Mouse (Mus musculus) monocyte, adult 5-6 weeks (primary cell): ENCODE measurements around the gene Gpr146. TPM values are rescaled to one million over a fixed set of nuclear protein-coding genes. Genes with fewer than 3 reads are reported as not detected.

ENCODE experiments used
- ATAC-seq: fragments of 153-309, 156-312 bp; replicated peaks from 2 replicates; pipeline ENCODE4 v1.8.0; 2017; ENCODE audit warnings: mild to moderate bottlenecking; ENCODE audit not compliant: low TSS enrichment, insufficient number of reproducible peaks, severe bottlenecking, poor library complexity, low FRiP score
- total RNA-seq: library from RNA; stranded (forward); fragments of 200-1000, 200-491, 200-594 nt; gene quantifications from 3 replicates; pipeline ENCODE4 v1.2.3, GENCODE M21; 2017

Gpr146 gene
- total RNA-seq, 1 experiment from 2014 or later, result 9.8 TPM

DNA sequence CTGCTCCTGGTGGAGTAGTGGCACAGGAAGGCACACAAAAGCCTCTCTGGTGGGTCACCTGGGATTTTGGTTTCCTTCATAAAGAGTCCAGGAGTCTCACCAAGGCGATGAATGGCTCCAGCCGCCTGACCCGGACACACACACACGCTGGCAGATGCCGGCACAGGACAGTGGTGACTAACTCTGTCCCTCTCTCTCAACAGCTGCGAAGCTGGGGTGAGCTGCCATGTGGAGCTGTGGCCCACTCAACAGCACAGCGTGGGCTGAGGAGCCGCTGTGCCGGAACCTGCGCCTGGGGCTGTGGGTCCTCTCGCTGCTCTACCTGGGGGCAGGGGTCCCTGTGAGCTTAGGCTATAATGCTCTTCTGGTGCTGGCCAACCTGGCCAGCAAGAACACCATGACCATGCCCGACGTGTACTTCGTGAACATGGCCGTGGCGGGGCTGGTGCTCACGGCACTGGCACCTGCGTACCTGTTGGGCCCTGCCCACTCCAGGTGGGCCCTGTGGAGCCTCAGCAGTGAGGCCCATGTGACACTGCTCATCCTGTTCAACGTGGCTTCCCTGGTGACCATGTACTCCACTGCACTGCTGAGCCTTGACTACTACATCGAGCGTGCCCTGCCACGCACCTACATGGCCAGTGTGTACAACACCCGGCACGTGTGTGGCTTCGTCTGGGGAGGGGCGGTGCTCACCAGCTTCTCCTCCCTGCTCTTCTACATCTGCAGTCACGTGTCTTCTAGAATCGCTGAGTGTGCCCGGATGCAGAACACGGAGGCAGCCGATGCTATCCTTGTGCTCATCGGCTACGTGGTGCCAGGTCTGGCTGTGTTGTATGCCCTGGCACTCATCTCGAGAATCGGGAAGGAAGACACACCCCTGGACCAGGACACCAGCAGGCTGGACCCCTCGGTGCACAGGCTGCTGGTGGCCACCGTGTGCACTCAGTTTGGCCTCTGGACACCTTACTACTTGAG is 15.0 kb downstream of the Gpr146 start:
- no peak for ATAC-seq

DNA sequence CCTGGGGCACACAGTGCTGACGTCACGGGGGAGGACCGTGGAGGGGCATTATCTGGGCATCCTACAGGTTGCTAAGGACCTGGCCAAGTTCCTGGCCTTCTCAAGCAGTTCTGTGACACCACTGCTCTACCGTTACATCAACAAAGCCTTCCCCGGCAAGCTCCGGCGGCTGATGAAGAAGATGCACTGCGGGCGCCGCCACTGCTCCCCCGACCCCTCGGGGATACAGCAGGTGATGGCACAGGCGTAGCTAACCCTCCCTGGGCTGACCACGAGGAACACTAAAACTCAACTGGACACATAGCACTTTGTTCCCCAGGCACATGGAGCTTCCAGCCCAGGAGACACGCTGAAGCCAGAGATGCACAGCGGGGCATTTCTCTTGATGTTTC is 15.7 kb downstream of the Gpr146 start:
- no peak for ATAC-seq

DNA sequence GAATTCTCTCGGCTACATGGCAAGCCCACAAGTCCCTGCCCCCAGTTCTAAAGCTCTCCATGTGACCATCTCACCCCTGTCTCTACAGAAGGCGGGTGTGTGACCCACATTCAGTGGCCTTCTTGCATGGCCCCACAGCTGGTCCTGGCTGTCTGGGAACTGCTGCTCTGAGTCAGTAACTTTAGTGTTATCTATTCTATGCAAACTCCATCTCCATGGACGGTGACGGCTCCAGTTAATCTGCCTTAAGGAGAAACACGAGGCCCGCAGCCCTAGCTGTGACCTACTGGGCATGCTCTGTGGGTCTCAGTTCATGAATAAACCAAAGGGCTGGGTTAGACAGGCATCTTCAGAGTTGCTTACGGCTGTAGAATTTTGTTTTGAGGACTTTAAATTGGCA is 16.9 kb downstream of the Gpr146 start:
- no peak for ATAC-seq

DNA sequence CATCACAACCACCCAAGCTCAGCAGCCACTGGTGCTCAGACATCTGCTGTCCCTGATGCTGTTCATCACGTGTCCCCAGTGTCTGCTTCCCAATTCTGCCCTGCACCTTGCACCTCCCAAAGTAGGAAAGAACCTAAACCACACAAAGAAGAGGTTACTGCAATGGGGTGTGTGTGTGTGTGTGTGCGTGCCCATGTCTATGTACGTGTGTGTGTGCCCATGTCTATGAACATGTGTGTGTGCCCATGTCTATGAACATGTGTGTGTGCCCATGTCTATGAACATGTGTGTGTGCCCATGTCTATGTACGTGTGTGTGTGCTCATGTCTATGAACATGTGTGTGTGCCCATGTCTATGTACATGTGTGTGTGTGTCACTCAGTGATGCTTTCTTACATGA is 18.0 kb downstream of the Gpr146 start:
- ATAC-seq, result no peak

DNA sequence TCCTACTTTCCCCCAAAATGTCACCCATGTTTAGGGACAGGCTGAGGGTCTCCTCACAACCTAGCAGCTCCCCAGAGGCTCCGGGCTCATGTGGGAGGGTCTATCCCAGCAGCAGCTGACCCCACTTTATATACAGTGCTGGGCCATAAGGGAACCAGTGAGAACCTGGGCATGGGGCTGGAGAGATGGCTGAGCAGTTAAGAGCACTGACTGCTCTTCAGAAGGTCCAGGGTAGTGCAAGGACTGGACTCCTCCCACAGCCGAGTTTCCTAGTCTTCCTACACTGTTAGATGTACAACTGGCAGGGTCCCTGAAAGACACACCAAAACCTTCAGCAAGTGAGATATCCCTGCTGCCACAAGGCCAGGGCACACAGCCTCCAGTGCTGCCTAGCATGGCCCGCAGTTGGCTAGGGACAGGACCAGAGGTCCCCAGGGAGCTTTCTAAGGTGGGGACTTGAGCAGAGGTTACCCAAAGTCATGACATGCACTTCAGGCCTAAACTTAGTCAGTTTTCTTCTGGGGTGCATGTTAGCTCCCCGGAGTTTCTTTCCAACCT is 19.9 kb downstream of the Gpr146 start:
- no peak for ATAC-seq

DNA sequence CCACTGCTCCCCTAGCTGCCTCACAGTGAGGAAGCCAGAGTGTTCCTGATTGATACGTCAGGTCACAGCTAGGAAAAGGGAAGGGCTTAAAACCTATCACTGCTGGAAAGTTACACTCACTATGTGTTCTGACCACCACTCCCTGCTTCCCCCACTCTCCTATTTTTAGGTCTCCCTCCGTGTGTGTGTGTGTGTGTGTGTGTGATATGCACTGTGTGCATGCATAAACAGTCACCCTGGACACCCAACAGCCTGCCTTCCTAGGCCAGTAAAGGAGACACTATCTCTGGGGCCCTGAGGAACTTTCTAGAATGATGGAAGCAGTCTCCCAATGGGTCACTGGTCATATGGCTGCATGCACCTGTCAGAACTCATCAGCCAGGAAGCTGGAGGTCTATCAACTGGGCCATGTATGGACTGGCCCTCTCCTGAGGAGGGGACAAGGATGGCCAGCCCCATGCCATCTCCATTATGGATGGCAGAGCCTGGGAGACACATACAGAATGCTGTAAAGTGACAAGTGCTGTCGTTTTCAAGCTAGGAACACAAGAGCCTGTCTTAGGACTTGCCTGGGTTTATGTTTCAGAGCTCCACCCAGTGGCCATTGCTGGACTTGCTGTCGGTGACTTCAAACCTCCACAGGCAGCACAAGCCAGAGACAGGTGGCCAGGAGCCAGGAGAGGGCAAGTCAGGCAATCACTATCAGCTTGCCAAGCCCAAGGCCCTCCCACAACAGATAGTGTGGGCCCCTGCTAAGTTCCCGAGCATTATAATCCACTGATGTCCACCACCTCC is 20.7 kb downstream of the Gpr146 start:
- ATAC-seq, result peak; percentile 69

DNA sequence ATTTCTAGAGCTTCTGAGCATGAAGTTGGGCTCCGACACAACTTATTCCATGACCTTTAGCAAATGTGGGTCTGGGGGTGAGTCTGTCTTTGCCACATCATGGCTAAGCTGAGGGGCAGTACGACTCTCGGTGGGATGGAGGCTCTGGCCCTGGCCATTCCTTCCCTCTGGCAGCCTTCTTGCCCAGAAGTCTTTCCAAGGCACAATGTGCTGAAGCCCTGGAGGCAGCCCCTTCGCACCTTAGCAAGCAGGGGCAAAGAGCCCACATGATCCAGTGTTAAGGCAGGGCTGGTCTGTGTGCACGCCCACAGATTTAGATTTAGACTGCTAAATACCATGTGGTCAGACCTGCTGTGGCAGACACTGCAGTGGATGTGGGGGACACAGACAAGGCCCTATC is 21.3 kb downstream of the Gpr146 start:
- ATAC-seq, result no peak

DNA sequence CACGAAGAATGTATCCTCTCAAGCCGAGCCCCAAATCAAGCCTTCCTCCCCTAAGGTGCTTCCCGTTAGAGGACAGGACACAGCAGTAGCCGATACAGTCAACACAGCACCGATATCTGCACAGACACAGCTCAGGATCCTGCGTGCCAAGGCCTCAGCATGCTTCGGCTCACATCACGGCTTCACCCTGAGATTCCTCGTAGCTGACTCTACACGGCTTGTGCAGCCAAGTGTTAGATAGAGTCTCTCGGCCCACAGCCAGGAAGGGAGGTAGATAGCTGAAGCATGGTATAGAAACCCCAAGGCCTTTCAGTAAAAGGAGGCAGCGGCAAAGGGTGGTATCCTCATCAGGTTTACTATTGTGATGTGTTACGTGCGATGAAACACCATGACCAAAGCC is 22.5 kb downstream of the Gpr146 start:
- ATAC-seq, result no peak

DNA sequence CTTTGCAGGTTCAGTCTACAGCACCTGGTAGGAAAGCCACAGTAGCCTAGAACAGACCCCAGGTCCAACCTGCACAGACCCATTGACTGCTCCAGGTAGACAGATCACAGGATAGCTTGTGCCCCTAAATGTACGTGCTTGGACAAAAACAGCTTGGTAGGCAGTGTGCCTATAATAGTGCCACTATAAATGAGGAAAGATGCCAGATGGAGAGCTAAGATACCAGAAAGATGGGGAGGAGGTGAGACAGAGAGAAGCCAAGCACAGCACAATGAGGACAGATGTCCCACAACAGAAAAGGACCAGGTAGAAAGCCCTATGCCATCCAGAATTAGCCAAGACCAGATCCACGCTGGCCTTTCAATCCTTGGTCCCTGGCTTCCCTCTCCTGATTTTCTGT is 24.6 kb downstream of the Gpr146 start:
- no peak for ATAC-seq

DNA sequence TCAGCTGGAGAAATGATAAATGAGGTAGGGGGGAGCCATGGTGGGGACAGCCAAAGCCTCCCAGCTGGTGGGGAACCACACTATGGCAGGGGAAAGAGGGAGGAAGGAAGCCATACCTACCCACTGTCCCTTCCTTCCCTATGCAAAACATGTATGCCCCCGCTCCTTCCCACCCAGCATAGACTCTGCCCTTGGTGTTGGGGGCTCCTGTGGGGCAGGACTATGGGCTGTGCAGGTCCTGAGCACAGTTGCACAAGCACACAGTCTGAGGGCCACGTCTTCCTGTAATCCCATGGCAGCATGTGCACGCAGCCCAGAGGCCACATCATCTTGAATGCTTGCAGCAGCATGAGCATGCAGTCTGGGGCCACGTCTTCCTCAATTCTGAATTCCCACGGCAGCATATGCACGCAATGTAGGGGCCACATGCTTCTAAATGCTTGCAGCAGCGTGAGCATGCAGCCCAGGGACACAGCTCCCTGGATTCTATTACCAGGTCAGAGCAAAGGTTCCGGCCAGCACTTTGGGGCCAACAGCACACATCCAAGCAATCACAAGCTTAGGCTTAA is 26.3 kb downstream of the Gpr146 start:
- peak; percentile 13 for ATAC-seq

DNA sequence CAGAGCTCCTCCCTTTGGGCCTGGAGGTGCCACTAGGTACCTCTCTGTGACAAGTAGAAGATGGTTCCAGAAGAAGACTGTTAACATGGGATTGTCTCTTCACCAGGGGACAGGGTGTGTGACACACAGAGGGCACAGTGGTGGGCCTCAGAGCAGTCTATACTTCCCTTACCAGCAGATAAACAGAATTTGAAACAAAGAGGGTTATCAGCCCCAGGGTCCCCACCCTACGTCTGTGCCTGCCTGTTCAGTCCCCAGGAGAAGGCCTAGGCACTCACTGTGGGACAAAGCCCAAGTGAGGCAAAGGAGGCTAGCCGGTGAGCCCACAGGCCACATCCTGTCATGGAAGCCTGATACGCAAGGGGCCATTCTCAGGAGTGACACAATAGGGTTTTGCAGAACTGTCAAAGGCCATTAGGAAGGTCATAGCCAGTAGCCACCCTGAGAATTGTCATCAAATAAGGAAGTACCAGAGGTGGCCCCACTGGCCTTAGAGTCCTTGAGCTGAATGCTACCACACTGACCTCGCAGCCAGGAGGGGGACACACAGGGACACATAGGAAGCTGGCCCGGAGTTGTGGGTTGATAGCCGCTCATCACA is 27.4 kb downstream of the Gpr146 start, which contains the start of gene C130050O18Rik:
Gene C130050O18Rik (plus strand): TSS at position 480 of the 601 bp plus-strand sequence.
- ATAC-seq, result peak; percentile 49

DNA sequence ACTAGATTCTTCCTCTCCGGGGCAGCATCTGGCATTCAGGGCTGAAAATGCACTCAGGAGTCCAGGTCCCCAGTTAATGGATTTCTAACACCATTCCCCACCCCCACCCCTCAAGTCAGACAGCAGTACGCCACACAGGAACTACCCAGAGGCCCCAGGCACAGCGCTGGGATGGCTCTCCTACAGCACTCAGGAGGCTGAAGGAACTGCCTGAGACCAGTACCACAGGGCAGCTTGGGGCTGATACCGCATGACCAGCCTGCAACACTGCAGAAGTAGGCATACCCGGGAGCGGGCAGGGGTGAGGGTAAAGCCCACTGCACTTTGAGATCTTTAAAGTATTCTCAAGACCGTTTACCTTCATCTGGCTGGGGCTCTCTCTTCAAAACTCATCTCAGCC is 28.0 kb downstream of the Gpr146 start:
- ATAC-seq, result no peak

DNA sequence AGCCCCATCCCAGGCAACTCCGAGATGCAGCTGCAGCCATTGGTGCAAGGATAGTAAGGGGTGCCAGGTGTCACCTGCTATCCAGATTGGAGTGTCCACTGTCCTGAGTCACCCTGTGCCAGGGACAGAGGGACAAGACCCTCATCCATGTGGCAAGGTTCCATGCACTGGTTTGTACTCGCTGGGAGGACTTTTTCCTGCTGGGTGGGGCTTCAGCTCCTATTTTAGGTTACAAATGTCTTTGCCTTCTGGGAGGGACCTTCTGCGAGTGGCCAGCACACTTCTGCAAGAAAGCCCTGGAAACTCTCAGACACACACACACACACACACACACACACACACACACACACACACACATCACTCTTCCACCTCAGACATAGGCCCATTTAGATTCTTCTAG is 28.5 kb downstream of the Gpr146 start:
- 0 out of 2 replicates have a peak, but pooled peaks have one; percentile 3 for ATAC-seq

DNA sequence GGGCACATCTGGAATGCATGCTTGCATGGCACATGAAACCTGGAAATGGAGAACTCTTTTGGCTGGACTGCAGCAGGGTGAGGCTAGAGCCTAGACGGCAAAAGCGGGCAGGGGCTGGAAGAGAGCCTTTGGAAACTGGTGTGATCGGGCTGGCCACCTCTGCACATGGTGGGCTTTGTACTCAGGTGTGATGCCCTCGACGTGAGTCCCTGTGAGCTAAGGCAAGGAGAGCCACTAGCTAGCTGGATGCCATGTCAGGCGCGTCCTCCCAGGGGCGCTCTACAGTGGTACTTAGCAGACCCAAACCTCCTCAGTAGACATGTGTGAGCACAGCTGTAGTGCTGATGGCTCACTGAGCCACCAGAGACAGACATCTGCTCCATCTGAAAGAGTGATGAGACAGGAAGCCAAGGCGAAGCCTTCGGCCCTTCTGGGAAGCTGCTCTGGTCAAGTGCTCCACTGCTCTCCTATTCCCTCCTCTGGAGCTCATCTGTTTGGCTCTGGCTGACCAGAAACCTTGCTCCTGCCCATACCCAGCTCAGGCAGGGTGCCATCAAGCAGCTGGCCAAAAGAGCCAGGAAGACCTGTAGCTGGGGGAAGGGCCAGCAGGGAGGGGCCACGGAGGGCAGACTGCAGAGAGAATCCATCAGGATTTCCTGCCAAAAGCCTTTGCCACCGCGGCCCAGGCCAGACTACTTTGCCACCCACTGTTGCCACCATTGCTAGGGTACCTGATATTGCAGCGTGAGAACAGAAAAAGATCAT is 29.8 kb downstream of the Gpr146 start:
- no peak for ATAC-seq

DNA sequence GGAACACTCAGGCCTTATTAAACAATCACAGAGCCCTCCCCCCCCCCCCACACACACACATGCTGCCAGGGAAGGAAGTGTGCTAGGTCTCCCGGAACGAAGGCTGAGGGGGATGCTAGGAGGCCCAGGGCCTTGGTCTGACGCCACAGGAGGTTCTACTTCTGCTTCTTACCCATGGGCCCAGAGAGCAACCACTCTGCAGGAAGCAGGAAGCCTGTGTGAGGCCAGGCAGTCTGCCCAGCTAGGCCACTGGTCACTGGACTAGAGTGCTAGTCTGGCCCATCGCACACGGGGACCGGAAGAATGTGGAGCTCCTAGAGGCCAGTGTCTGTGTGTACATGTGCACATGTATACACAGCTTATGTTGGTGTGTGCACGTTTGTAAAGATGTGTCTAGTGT is 31.0 kb downstream of the Gpr146 start:
- peak; percentile 66 for ATAC-seq

DNA sequence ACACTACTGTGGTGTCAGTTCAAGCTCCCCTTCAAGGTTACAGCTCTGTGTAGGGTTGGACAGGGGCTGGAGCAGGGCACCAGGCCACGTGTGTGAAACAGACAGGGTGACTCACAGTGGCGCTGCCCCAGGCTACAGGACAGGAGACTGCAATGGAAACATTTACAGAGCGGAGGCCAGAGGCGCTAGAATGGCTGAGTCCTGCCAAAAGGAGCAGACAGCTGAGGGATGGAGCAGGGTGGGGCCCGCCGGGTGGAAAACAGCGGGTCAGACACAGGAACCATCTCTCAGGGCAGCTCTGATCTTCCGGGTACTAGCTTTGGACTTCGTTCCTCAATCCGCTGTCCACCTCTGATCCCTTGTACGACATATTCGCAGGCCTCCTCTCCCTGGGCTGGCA is 31.9 kb downstream of the Gpr146 start:
- 0 out of 2 replicates have a peak, but pooled peaks have one; percentile 4 for ATAC-seq

DNA sequence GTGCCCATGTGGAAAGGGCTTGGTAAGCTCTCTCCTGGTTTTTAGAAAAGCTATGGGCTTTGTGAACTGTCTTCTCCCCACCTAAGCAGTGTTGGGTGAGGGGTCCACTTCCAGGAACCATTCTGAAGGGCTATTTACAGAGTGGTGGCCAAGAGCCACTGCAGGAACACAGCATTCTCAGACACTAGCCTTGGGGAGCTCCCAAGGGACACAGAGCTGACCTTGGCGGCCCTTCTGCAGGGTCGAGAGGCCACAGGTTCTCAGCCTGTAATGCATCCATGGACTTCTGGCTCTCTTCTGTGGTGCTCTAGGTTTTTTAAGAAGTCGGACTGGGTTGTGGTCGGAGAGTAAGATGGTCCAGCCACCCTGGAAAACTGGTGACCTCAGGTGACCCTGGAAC is 32.6 kb downstream of the Gpr146 start:
- ATAC-seq, result no peak

DNA sequence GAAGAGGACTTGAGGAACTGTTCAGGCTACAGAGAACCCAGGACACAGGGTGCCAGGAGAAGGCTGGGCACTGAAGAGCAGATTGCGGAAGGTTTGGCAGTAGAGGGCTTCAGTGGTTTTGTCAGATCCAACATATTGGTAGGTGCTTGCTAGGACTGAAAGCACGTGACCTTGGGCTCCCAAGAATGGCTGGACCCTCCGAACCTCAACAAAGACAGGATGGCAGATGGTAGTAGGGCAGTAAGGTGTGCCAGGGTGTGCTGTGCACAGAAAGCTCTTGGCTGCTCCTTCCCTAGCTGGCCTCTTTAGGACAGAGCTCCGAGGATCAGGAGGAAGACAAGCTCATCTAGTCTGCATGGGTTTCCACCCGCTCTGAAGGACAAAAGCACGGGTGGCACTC is 33.6 kb downstream of the Gpr146 start:
- ATAC-seq, result no peak
